Mouse (Mus musculus) fibroblast of lung, adult 2 months (primary cell): Measurements from ENCODE around the gene Pate2.
"Not testable (repeated sequence)": the region's sequence is repeated elsewhere in the genome, so short reads cannot be mapped to it uniquely, and the experiment has no call there.

Source experiments
- DNase-seq: peaks from one replicate; pipeline ENCODE4 v3.0.0-alpha.2; 2011; ENCODE audit warnings: low read depth

The Pate2 gene

DNA sequence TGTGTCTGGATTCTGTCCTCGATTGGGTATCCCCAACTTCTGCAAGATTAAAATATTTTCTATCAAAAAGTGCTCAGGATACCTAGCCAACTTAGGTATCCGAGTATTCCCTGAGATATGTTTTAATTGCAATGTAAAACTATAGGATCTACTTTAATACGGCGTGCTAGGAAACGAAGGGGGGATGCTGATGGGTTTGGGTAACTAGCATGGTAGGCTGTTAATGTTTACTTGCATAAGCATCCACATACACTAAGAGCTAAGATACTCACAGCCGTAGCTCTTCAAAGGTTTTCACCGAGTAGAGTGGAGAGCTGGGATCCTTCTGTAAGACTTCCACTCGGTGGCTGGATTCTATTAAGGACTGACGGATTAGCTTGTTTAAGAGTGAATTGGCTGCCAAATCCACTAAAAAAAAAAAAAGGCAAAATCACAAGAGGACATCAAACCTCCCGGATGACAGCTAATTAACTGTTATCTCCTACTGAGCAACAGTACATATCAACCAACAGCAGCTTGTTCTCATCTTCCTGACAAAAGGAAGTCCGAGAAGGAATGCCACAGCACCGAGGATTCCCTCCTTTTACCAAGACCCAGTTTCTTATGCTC, 13.5 kb upstream of the Pate2 start:
- no peak for DNase-seq

DNA sequence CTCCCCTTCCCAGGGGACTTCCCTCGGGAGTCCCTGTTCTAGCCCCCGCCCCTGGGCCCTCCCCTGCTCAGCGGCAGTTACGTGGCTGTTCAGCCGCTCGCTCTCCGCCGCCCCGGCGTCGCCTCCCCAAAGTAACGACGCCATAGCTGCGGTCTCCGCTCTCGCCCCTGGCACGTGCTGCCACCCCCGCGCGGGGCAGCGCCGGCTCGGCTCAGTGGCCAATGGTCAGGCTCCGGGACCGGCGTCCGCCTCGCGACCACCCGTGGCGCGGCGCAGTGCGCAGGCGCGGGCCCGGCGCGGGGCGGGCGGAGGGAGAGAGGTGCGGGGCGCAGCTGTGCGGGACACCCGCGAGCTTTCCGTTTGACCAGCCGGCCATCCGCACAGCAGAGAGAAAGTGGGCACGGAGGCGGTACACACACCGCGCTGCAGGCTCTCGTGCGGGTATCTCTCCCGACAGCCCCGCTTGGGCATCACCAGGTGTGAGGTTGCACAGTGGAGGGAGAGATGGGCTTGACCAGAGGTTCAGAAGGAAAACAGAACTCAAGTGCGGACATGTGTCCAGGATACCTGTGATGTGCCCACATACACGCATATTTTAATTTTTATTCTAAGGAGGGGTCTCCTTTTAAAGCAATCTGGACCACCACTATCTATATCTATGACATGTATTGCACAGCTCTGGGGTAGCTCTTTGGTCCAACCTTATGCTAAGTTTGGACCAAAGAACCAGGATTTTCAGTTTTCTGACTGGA, 11.7 kb upstream of the Pate2 start, which contains the start of the genes Ddx25 and Pus3:
Gene Ddx25, minus strand, starts transcription at position 272 of the 752 bp plus-strand sequence.
Gene Pus3, plus strand, starts transcription at position 339 of the 752 bp plus-strand sequence.
- DNase-seq, result no peak

DNA sequence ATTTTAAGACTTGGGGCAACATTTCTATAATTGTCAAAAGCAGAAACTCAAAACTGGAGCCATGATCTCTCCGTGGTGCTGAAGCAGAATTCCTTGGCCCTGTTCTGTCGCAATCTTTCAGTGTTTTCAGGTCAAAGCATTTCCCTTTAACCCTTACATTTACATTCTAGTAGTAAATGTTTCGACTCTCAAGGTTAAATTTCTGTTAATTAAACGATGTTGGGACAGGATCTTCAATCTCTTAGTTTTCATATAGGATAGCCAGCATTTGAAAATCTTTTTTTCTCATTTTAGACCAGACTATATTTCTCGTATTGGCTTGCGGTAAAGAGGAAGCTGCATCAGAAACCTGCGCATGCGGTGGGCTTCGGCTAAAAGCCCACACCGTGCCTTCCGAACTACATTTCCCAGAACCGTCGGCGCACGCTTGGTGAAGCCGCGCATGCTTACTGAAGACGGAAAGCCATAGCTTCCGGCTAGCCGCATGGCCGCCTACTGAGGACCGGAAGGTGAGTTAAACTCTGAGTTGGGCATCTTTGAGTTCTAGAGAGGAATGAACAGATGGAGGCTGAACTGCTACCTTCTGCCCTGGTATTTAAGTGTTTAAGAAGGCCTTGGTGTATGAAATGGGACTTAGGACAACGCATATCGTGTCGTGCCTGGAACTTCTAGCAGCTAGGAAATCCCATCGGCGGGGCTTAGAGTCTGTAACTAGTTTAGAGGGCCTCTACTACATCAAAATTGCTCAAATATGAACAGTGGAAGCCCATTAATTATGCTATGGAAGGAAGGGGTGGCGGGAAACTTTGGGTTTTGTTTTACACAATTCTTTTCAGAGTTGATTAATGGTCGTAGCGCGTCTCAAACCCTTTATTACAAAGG, 10.8 kb upstream of the Pate2 start:
- peak; percentile 51 for DNase-seq

DNA sequence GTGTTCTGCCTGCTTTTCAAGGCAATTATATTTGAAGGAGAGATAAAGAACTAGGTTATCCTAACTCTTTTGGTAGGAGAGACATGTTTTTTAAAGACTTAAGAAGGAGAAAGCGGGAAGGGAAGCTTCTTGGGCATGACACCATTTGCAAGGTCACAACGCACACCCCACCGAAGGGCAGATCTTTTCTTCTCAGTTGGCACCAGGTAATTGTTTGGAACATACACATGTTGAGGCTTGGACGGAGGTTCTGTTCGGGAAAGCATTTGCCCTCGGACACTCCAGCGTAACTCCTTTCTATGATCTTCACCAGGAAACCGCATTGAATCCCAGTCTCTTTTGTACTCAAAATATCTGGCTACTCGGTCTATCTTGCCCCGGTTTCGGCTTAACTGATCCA, 9.0 kb upstream of the Pate2 start:
- DNase-seq, result no peak

DNA sequence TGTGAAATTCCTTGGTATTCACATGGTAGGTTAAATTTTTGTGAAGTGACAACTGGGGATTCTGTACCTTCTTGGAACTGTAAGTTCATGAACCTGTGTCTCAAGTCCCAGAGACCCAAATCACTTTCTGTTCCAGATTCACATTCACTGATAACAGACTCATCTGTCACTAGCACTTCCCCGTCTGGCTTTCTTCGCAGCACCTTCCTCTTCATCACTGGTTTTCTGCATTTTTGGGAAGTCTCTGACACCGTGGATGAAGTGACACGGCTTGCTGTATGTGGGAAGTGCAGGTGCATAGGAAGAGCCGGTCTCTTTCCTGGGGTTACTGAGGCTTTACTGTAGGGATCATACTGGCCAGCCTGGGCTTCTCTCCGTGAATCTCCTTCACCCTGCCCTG, 8.5 kb upstream of the Pate2 start:
- DNase-seq, result no peak

DNA sequence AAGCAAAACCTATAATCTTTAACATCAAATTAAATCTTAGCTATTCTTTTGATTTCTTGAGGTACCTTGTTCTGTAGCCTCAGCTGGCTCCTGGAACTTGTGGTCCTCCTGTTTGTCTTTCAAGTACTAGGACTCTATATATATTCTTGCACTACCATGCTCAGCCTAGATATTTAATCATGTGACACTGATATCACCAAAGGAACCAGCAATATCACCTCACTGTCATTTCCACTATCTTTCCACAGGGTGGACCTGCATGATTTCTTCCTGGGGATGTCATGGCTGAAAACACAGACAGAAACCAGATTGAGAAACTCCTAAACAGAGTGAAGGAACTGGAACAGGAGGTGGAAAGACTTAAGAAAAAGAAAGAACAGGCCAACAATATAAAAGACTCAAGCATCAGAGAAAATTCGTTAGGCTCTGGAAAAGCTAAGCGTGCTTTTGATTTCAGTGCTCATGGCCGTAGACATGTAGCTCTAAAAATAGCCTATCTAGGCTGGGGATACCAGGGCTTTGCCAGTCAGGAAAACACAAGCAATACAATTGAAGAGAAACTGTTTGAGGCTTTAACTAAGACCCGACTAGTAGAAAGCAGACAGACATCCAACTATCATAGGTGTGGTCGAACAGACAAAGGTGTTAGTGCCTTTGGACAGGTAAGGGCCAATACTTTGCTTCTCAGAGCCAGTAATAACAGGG, 5.4 kb upstream of the Pate2 start:
- DNase-seq, result no peak

DNA sequence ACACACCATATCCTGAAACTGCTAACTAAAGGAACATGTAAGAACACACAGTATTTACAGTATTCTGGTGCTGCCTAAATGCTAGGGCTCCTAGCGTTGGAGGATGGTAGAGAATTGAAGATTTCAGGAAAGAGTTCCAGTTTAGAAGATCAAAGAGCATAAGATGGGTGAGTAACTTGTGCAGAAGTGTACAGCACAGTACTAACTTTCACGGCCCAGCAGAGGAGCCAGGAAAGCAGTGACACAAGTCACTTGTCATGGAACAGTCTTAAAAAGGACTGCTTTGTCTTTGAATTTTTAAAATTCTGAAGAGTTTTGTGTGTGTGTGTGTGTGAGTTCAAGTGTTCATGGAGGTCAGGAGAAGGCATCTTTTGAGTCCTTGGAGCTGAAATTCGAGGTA, 2.1 kb upstream of the Pate2 start:
- DNase-seq, result no peak

DNA sequence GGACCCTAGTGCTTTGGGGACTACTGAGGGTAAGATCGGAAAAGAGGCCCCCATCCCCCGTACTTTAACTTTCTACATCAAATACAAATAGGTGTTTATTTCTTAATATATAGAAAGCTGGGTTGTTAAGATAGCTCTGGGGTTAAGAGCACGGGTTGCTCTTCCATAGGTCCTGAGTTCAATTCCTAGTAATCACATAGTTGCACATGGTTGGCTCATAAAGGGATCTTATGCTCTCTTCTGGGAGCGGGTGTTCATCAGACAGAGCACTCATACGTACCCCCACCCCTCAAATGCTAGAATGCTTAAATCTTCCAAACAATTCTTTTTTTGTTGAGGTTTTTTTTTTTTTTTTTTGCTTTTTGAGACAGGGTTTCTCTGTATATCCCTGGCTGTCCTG, 579 bp downstream of the Pate2 start:
- peak; percentile 3 for DNase-seq

DNA sequence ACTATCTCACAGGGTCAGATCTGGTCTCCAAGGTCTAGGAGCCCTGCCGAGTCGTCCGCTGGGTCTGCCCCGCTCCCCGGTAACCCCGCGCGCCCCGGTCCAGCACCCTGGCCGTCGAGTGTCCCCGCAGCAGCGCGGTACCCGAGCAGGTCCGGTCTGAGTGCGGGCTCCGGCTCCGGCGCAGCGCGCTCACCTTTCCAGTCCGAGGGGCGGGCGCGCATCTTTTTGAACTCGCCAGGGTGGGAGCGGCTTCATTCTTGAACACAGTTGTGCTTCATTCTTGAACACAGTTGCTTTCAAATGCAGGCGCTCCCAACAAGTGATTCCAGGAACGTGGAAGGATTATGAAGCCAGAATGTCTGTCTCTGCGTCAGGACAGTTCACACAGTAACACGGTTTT, 4.3 kb downstream of the Pate2 start:
- no peak for DNase-seq

DNA sequence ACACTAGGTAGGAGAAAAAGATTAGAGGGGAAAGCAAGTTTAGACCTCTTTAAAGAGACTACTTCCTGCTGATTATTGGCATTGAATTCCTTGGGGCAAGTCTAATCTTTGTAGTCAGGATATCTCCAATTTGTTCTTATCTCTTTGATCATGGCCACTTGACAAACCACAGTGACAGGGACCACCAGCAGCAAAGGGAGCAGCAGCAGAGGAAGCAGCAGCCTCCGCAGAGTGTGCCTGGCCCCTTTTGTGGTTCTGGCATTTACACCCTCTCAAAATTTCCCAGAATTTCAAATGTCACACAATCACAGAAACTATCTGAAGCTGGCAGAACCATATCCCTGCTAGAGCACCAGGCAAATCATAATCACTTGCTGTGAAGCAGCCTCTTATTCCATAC, 17.6 kb downstream of the Pate2 start:
- no peak for DNase-seq

DNA sequence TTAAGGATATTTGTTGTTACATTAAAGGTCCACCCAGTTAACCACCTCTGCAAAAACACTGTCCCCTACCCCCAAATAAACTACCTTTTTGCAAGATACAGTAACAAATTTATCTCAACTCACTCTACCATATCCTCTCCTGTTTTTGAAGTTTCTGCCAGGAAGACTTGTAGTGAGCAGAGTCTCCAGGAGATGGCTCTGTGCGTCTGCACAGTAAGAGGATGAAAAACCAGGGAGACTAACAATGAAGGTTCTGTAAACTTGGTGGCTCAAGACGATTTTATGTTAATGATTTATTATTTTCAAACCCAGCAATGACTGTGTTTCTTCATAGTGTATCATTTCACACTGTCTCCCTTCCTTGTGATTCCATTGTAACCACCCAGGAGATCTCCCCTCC, 22.8 kb downstream of the Pate2 start:
- peak; percentile 12 for DNase-seq

DNA sequence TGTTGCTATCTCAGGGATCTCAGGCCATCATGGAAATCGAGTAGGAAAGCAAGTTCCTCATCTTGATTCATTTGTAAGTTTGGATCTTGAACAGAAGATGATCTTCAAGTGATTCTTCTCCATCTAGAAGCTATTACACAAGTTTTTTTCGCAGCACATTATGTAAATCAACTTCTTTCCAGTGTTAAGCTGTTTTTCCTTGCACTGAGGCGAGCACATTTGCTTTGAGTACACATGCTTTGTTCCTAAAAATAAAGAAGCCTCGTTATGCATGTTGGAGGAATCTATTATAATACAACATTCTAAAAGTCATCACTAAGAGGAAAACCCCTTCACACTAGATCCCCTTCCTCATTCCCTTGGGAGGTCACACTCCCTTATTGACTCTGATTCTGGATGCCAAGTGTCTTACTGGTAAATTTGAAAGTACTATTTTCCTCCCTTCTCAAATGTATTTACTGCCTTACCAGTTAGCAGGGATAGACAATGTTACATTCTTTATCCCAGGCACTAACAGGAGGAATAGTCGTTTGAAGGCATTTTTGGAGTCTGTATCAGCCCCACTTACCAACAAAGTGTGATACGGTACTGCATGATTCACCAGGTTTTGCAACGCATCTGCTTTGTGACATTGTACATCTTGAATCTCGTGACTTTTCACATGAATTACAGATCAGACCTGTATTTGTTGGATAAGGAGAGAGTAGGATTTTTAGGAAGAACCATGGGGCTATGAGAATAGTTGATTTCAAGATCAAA, 37.7 kb downstream of the Pate2 start:
- DNase-seq, result no peak

DNA sequence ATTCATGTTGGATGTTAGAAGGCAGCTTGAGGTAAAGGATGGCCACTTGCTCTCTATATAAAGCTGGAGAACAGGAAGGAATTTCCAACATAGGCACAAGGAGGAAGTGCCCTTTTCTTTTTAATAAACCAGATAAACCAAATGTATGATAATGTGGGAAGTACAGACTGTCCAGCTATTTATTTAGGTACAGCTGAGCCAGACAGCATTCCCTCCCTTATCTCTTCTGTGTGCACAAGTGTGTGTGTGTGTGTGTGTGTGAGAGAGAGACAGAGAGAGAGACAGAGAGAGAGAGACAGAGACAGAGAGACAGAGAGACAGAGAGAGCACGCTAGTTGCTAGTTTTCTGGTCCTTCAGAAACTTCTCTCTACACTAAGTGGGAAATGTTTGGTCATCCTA, 41.8 kb downstream of the Pate2 start, which contains the start of gene Pate4:
Gene Pate4, minus strand, starts transcription at position 101 of the 400 bp plus-strand sequence.
- DNase-seq, result no peak

DNA sequence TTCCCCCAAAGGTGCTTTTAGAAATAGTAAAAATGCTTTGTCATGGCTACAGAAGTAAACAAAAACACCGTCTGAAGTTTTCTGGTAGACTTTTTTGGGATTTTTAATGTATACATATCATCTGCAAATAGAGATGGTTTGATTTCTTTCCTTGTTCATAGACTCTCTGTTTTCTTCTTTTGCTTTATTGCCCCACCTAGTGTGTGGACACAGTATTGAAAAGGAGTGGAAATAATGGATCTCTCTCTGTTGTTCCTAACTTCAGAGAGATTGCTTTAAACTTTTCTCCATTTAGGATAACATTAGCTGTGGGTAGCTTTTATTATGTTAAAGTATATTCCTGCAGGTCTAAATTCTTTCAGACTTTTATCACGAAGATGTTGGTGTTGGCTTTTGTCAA, 43.9 kb downstream of the Pate2 start:
- DNase-seq, result no peak

DNA sequence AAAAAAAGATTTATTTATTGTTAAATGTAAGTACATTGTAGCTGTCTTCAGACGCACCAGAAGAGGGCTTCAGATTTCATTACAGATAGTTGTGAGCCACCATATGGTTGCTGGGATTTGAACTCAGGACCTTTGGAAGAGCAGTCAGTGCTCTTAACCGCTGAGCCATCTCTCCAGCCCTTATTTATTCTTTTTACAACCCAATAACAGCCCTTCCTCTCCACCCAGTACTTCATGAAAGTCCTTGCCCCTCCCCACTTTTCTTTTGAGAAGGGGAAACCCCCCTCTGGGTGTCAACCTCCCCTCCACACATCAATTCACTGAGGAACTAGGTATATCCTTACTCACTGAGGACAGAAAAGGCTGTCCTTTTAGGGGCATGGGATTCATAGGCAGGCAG, 46.7 kb downstream of the Pate2 start:
- DNase-seq, result not testable (repeated sequence)

DNA sequence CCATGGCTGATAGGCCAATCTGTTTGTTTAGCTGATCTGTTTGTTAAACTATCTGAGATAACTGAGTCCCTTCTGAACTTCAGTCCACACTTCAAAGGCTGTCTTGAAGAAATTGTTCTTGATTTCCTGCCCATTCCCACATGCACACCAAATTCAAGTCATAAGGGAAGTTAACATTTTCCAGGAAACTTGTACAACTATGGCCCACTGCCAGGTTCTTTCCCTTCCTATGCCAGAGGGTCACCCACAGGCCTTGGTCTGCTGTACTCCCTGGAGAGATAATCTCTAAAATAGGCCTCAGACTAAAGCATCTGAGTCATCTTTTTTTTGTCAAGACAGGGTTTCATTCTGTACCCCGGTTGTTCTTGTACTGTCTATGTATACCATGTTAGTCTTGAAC, 62.9 kb downstream of the Pate2 start:
- no peak for DNase-seq

DNA sequence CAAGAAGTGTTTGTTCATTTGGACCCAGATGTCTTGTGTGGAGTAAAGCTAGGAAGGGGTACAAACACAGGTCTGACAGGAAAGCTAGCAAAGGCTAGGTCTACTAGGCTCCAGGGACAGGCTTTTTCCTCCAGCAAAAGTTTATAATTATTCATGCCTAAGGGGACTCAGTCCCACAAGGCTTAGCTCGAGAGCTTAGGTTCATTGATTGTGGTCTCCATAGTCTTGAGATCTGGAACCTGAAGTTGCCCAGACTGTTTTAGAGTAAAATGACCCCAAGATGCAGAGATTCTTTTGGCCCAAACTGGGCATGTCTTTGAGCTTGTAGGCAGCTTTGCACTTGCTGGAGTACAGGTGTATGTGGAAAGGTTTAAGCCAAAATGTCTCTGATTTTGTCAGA, 78.0 kb downstream of the Pate2 start, which contains the start of gene Pate3:
Gene Pate3, minus strand, starts transcription at position 101 of the 400 bp plus-strand sequence.
- DNase-seq, result no peak

DNA sequence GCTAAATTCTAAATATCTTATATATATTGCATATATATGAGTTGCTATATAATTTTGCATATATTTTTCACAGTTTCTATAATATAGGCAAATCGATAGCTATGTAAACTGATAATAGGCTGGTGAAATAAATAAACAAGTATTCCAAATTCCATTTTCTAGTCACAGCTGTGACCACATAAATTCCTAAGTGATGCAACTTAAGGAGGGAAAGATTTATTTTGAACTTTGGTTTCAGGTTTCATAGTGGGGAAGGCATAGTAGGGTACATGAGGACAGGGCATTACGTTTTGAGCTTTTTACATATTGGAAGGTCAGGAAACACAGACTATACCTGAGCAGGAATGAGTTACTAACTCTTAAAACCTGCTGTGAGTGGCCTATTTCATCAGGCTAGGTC, 103.5 kb downstream of the Pate2 start:
- DNase-seq, result no peak

DNA sequence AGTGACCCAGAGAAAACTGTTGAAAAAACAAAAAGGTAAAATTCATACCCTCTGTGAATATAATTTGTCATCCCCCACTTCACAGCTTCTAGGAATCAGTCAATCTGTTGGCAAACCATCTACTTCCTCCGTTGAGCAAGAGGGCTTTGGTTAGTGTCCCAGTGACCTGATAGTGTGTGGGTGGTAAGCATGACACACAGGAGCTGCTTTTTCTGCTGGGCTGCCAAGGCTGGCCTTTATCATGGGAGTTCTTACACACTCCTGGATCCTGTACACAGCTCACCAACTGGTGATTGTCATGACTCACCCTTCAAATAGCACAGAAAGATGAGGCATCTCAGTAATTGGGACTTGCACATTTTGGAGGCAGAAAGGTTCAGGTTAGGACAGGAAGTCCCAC, 116.9 kb downstream of the Pate2 start, which contains the start of gene Pate1:
Gene Pate1, minus strand, starts transcription at position 378 of the 400 bp plus-strand sequence.
- DNase-seq, result peak; percentile 51

DNA sequence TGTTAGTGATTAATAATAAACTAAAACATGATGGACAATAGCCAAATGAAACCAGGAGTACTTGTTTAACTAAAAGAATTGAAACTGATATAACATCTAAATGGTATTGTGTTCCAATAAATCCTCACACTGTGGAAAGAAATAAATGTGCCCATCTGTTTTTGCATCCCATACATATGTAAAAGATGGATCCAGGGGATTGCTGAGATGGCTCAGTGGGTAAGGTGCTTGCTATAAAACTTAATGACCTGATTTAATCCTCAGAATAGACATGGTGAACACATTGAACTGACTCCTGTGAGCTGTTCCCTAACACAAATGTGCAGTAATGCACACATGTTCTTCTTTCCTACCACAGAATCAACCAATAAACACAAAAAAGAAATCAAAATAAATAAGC, 121.8 kb downstream of the Pate2 start:
- no peak for DNase-seq

DNA sequence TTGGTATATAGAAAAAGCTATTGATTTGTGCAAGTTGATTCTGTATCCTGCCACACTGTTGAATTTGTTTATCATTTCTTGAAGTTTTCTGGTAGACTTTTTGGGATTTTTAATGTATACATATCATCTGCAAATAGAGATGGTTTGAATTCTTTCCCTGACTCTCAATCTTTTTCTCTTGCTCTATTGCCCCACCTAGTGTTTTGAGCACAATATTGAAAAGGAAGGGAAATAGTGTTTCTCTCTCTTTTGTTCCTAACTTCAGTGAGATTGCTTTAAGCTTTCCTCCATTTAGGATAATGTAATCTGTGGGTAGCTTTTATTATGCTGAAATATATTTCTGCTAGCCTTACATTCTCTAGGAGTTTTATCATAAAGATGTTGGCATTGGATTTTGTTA, 137.2 kb downstream of the Pate2 start:
- DNase-seq, result no peak
